Mouse (Mus musculus): ENCODE results near the gene Stap2.

DNA sequence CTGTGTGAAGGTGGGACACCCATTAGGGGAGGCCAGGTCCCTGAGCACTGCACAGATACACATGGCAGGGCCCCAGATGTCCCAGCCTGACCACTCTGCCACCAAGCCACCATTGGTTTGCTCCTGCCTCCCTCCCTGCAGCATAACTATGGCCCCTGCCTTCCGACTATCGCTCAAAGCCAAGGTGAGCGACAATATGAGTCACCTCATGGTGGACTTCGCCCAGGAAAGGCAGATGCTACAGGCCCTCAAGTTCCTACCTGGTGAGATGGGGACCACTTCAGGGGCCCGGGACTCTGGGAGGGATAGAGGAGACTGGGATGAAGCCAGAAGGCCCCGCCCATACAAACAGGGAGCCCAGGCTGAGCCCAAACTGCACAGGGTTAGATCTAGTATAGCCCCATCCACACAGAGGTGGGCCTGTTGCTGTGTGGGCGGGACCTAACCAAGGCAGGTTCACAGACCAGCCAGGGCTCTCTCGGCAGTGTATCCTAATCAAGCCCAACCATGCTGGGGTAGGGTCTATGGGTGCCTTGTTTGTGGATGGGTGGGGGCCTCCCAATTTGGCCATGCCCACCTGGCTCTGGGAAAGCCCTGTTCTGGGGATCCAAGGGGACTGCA lies 15.0 kb downstream of the Stap2 start:
- TF ChIP-seq CTCF (IDR thresholded peaks at IDR 0.05) (no peak), POLR2A (IDR thresholded peaks at IDR 0.05; ENCODE audit: insufficient read depth, low read depth, low read length) (no peak), EP300 (IDR thresholded peaks at IDR 0.05; ENCODE audit: insufficient read depth, low read depth, low read length) (no peak)
